Mouse (Mus musculus) B cell, adult 2 months (primary cell): ENCODE measurements at regions not wholly inside any gene's neighbourhood (a gene's known extent, or its start where the extent isn't known, plus 50 kb on each side); places are given as distances from the start of the nearest gene placed in this dataset.
"Not testable (repeated sequence)": the region's sequence is repeated elsewhere in the genome, so short reads cannot be mapped to it uniquely, and the experiment has no call there.

Source experiments
- DNase-seq, 2 experiments: peaks; one replicate each; pipeline ENCODE4 v3.0.0; 2022

DNA sequence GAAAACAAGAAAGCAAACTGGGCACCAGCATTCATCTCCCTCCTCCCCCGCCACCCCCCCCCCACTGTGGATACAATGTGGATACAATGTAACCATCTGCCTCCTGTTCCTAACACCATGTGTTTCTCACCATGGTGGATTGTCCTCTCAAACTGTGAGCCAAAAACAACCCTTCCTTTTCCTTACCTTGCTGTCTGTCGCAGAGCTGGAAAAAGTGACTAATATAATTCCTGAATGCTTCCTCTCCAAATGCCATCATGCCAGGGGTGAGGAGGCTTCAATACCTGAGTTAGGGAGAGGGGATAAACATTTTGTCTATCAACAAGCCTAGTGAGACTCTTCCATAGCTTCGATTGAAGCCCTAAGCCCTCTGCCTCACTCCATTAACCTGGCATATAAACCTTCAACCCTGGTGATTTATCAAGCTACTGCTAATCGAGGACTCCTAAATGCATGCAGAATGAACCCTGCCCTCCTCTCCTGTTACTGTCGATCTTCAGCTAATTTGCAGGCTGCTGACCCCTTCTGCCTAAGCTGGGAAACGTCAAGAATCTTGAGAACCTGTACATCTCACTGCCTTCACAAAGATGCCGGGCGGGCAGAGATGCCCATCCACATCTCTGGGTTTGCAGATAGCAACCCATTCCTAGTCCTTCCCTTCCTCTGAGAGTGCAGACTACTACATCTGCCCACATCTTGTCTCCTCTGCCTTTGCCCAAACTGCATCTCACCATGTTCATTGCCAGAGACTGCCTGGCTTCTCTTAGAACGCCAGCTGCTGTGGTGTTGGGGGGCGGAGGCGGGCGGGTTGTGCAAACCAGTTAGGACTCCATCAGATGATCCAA lies 184.3 kb upstream of the Rpl38 start:
- no peak for DNase-seq

DNA sequence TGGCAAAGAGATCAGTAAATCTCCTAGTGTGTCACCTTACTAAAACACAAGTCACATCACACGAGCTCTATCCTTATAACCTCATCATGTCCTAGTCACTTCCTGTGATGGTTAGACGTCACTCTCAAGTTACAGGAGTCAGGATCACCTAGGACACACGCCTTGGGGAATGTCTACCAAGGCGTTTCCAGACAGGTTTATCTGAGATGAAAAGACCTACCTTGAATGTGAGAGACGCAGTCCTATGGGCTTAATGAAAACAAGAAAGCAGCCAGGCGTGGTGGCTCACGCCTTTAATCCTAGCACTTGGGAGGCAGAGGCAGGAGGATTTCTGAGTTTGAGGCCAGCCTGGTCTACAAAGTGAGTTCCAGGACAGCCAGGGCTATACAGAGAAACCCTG lies 185.0 kb upstream of the Rpl38 start:
- not testable (repeated sequence) for DNase-seq

DNA sequence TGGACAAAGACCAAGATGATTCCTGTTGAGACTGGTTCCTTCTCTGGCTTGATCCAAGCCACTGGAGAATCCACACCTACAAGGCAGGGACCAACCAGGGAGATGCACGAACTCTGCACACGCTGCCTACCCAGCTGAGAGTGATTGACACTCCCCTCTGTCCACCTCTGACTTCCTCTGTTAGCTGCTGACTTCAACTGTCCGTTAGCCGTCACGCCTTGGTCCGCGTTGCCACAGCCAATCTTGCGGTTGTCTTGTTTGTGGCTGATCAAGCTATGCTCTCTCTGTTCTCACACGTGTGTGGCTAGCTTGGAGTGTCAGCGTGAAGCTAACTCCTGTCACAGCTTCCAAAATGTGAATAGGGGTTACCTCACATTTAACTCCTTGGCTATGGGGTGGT lies 186.3 kb upstream of the Rpl38 start:
- DNase-seq: no peak

DNA sequence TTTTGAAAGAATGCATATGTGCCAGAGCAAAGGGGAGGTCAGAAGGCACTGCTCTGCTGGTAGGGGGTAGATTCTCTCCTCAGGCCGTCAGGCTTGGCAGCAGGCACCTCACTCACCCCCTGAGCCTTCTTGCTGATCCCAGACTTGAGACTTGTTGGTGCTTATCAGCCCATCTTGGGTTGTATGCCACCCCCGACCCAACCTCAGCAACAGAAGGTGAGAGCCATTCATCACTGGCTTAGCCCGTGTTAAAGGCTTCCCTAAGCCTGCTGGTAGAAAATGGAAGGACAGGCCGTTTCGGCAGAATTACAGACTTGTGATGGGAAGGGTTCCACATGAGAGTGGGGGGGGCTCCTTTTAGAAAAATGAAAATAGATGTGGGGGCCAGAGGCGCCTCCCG lies 187.3 kb upstream of the Rpl38 start:
- no peak for DNase-seq

DNA sequence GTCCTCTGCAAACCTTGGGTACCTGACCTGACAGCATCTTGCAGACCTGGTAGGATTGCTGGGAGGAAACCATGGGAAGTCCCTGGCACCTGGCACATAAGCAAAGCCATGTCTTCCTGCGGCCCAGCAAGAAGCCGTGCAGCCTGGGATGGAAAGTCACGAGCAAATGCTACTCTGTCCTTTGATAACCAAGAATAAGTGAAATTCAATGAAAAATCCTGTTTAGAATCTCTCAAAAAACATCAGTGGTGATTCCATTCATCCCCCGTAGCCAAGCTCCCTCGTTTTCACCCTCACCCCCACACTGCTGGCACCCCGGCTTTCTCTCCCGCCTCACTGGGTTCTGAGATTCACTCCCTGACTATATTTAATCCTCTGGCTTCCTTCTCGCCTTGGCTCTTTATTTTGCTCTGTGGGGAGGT lies 188.2 kb upstream of the Rpl38 start:
- no peak for DNase-seq

DNA sequence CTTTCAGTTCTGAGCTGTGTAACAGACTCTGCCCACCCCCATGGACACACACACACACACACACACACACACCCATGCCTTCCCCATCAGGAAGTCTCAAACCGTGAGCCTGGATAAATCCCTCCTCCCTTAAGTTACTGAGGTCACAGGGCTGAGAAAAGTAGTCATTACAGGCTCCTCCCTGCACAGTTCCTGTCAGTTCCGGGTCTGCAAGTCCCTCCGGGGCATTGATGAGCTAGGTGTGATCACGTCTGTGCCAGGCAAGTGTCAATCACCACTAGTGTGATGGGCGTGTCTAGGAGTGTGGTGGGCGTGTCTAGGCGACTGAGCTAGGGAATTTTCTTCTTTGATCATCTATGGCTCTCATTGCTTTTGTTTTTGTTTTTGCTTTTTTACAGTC lies 189.6 kb upstream of the Rpl38 start:
- peak; percentile 25 to 46 for DNase-seq

DNA sequence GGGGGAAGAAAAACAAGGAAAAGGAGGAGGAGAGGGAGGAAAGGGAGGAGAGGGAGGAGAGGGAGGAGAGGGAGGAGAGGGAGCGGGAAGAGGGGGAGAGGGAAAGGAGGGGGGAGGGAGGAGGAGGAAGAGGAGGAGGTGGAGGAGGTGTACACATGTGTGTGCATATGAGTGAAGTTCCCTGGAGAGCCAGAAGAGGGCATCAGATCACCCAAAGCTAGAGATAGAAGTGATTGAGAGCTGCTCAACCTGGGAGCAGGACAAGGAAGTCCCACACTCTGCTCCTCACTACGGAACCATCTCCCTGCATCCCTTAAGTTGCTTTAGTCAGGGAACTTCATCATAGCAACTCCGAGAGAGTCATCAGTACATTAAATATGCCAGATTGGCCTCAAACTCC lies 191.0 kb upstream of the Rpl38 start:
- peak; percentile 10 to 30 for DNase-seq

DNA sequence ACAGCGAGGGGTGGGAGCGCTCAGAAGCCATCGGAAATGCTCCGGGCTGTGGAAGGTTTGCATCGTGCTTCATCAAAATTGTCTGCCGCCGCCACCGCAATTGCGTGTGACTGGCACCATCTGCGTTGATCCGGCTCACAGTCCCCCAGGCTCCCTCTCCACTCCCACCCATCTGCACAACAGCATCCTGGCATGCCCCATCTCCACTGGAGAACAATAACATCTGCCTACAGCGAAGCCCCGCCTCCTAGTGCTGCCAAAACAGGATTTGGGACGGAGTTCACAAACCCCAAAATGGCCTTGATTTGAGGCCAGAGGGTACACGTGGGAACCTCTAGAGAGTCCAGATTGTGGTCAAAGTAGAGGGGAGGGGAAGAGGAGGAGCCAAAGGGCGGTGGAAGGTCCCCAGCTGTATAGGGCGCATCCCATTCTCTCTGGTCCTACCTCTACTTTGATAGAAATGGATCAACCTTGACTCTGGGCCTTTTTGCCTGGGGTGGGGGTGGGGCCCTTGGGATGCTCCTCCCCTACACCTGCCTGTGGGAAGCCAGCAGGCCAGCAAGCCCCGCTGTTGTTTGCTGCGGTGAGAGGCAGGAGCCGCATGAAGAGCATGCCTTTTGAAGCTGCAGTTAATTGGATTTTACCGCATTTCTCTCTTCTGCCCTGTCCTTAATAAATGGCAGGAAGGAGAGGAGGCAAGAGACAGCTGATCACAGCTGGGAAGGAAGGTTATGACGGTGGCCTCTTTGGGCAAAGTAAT lies 195.6 kb upstream of the Rpl38 start:
- DNase-seq: no peak

DNA sequence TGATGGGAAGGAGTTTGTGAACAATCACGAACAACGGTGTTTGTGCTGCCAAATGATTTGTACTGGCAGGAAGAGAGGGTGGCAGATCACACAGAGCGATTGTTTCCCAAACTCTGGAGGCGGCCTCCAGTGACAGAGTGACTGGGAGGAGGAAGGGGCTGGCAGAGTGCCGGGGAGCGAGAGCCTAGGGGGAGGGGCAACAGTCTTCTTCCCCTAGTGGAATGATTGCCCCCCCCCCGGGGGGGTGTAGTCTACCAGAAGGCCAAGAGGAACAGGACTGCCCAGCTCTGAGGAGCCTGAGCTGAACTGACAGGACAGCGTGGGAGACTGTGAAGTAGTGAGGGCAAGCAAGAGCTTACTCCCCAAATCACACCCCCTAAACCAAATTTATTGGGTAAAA lies 199.9 kb upstream of the Rpl38 start:
- no peak for DNase-seq

DNA sequence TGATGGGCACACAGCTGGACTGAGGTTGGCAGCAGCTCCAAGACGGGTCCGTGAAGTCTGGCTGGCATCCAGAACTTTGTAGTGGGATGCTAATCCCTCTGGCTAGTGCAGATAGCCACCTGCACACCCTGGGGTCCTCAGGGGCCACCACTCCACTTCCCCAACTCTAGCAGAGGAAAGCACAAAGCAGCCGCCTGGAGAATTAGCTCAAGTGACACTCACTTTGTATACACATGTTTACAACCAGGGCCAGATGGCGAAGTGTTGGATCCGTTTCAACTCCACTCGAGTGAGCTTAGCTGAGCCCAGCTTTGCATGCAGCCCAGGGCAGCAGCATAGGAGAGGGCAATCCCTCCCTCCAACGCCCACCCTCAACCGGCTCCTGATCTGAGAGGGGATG lies 200.5 kb upstream of the Rpl38 start:
- DNase-seq: no peak

DNA sequence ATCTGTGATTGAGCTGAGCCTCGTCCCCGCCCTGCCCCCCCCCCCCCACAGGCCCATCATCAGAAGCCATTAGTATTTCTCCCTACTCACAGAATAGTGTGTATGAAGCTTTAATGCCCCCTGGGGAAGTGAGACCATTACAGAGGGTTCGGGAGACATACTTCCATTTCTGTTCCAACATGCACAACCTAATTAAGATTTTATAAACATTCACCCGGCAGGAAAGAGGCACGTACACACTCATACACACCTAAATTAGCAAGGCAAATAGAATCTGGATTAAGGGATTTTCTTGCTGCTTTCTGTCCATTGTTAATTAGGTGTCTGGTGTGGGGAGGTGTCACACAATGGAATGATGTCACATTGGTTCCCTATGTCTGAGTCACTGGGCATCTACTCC lies 202.8 kb upstream of the Rpl38 start:
- no peak for DNase-seq

DNA sequence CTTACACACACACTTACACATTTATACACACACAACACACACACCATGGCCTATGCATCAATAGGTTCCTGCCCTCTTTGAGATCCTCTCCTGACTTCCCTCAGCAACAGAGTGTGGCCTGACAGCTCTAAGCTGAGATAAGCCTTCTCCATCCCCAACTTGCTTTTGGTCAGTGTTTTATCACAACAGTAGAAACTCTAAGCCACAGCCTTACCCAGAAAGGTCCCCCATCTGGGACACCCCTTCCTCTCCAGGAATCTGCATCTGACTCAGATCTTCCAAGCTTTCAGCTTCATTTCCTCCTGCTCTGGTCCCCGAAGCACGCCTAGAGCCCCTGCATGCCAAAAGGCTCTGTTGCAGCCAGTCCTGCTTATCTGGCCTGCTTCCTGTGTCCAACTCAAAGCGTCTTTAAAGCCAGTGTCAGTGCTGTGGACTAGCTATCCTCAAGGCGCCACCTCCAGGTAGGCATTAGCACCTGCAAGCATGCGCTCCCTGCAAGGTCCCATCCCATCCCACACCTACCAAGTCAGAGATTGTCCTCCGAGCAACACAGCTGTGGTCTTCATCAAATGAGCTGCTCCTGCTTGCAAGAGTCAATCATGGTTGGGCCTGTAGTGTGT lies 205.5 kb upstream of the Rpl38 start:
- peak; percentile 53 to 54 for DNase-seq

DNA sequence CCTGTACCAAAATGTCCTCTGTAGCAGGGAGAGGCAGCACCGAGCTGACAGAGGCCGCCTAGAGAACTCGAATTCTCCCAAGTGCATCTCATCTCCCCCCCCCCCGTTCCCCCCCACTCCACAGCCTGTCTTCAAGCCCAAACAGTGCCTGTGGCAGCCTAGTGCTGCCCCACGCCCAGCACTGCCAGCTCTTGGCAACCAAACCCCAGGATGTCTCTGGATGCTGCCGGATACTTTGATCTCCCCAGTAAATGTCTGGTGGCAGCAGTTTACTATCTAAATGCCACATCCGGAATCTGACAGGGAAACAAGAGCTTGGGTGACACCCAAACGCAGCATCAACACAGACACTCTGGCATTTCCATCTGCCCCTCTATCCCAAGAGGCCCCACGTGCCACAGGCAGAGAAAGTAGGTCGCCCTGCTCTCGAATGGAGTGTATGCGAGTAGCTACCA lies 213.4 kb upstream of the Rpl38 start:
- no peak for DNase-seq

DNA sequence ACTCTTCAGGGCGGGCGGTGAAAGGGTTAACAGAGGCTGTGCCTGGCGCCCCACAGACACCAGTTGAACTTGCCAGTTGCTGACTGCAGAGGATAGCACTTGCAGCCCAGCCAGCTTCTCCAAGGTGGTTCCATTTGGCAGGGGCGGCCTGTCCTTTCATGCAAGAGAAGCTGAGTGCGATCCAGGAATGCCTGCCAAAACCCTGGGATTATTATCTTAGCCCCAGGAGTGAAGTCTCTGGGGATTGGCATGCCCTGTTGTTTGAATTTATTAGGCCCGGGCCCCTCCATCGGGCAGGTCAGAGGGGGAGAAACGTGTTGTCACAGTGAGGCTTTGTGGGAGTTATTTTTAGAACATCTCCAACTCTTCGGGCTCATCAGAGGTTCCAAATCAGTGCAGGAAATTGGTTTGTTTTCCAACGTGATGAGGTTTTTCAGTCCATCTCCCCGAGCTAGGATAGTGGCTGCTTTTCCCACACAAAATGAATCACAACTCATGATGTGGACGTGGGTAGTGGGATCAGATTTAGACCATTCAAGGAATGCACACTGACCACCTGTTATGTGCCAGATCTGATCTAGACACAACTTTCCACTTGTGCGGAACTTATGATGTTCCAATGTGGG lies 219.4 kb upstream of the Rpl38 start:
- DNase-seq: no peak

DNA sequence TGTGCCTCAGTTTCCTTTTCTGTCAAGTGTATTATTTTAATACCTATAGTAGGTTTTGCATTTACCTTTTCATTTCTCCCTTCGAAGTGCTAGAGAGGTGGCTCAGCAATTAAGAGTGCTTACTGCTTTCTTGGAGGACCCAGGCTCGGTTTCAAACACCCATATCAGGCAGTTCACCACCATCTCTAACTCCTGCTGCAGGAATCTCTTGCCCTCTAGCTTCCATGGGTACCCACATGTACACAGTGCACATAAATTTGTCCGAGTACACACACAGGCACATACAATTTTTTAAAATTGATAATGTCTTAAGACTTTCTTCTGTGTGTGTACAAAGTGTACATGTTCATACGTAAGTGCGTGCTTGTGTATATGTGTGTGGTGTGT lies 220.9 kb upstream of the Rpl38 start:
- no peak for DNase-seq

DNA sequence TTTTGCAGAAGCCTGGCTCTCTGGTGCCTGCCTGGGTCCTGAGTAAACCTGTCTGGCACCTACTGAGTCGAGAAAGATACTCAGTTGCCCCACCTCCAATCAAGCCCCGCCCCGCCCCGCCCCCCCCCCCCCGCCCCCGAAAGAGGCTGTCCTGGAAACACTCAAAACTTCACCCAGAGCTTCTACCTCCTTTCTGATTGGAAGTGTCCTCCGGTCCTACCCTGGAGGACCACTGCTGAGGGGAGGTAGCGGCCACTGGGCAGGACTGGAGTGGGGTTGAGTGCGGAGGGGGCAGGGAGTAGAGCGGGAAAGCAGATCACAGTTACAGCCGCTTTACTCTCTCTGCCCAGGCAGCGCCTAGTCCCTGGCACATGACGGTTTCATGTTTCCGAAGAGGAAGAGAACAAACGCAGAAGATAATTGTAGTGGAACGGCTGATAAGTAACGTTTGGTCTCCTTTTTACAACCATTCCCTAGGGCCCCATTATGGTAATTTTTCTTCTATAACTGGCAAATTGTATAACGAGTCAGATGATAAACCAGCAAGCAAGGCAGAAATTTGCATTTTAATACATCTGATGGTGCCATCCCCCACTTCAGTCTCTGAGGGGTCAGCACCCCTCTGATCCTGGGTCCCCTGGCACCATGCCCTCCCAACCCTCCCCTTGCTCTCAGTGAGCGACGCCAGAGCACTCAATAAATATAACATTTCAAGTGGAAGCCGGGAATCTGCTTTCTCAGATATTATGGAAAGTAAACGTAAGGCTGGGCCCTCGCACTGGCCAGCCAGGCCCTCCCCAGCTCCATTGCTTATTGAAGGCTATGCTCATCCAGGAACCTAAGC lies 221.5 kb upstream of the Rpl38 start:
- DNase-seq: peak; percentile 80 to 82

DNA sequence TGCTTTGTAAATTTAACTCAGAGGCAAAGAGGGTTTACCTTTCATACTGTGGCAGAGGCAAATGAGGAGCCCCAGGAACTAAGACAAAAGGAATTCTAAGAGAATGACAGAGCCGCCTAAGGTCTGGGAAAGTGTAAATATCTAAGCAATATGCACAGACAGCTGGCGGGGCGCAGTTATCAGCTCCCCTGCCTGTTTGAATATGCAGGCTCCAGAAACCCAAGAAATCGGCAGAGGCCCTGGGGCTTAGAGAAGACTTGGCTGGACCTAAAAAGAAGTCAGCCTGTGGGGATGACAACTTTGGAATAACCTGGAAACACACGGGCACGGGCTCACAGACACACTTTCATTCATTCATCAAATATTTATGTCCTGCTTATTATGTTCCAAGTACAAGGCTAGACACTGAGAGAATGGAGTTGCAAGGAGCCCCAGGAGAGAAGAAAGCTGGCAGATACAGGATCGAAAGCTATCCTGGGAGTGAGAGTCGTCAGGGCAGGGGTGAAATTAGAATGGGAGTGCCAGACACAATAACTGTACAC lies 222.2 kb upstream of the Rpl38 start:
- DNase-seq: no peak

DNA sequence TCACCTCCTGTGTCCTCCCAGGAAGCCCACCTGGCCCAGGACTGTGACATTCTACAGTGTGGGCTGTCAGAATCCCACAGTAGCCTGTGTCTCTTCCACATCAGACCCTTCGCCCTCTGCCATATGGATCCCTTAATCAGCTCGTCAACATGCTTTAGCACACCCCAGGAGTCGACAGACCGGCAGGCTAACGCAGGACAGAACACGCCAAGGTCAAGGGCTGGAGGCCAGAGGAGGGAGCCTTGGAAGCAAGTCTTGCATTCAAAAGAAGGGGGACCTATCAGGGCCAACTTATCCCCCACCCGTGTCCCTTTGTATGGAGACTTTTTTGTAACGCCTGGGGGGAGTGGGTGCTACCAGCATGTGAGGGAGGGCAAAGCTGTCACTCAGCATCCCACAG lies 224.1 kb upstream of the Rpl38 start:
- no peak for DNase-seq

DNA sequence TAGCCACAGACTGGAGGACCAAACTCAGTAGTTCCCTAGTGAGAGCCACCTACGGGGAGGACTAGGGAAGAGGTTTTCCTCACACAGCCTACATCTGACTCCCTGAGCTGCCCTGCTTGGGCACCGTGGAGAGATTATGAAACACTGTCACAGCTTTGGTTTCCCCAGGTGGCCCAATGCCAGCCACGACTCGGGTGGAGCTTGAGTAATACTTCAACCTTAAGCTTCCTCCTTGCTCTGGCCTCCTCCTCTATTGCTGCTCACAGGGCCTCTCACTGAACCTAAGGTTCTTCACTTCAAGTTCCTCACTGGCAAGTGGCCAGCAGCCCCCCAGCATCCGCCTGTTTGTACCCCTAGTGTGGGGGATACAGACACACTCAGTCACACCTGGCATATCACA lies 224.9 kb upstream of the Rpl38 start:
- DNase-seq: peak; percentile 12 to 15

DNA sequence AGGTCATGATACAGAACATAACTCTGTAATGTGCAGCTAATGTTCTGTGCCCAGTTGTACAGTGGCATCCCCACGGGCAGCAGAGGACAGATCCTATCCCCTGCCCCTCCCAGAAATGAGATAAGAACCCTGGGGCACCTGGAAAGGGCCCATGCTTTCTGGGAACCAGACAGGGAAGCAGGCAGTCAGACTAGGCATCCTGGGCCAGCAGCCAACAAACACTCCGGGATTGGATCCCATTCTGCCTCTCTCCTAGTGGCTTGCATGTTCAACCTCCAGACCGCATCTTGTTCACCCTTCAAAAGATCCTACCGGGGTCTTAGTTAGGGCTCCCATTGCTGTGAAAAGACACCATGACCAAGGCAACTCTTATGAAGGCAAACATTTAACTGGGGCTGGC lies 229.0 kb upstream of the Rpl38 start:
- DNase-seq: no peak

DNA sequence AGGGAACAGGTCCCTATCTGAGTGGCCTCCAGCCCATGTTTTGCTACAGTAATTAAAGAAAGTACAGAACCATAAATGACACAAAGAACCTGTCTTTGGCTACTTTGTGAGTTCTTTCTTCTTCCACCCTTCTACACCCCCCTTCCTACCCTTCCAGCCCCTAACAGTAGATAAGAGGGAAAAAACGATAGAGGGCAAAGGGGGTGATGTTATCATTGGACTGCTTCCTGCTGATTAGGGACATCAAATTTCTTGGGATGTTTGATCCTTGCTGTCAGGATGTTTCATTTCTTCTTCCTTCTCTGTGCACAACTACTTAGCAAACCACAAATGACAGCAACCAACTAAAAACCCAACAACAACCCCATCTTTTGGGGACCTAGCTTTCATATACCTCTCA lies 232.5 kb upstream of the Rpl38 start:
- no peak for DNase-seq

DNA sequence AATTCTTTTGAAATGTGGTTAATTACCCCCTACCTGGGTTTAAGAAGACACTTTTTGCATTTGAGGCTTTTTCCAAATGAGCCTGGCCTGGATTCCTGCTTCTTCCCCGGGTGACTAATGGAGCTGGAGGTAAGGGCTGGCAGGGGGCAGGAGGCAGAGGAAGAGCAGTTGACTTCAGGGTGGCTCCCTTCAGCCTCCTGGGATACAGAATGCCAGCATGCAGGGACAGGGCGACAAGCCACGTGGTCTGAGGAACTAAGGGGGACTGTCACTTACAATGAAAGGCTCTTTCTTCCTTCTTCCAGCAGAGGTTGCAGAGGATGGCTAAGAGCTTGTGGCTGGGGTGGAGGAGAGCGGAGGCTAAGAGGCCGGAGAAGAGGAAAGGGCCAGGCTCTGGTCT lies 234.8 kb upstream of the Rpl38 start:
- no peak for DNase-seq
